Mouse (Mus musculus): ENCODE data around the gene Pde2a.

The Pde2a gene

DNA sequence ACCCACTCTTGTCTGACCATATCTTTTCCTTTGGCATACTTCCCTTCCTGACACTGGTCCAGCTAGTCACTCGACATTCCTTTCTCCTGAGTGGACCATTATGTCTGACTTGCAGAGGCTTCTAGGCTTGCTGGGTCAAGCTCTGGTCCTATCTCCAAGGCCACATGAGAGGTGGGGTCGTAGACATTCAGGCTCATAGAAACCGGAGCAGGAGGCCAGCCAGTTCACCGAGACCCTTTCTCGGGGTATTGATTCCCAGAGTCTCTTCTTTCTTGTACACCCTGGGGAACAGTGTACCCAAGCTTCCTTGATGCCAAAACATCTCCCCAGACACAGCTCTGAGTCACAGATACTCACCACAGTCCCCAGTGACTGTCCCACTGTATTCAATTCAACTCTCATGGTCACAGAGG lies 52.9 kb downstream of the Pde2a start:
- no peak for DNase-seq (ENCODE audit: low spot score)

DNA sequence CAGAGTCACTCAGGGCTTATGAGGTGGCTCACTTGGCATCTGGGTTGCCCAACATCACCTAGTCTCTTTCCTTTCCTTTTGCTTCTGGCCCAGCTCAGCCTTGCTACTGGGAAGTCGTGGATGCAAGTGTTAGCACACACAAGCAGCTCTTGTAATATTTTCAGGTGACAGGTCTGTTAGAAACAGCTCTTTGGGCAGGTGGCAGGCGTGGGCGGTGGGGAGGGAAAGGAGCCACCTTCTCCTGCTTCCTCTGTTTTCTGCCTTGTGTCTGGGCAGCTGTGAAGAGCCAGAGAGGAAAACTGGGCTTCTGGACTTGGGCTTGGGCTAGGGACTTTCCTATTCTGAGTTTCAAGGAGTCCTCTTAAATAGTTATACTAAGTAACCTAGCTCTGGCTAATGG lies 54.5 kb downstream of the Pde2a start:
- no peak for DNase-seq (ENCODE audit: low spot score)

DNA sequence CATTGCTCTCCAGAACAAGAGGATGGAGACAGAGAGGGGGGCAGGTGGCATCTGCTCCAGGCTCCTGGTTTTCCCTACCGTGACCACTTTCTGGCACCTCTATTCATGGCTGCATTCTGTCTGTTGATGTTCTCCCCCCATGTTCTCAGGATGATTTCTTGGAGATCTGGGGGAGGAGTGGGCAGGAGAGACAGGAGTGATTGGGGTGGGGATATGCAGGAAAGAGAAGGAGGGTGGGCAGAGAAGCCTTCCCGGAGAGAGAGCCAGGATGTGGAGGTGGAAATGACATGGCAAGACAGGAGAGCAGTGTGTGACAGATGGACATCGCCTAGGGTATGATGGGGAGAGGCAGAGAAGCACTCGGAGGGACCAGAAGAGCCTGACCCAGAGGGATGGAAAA lies 55.0 kb downstream of the Pde2a start:
- DNase-seq (ENCODE audit: low spot score): no peak

DNA sequence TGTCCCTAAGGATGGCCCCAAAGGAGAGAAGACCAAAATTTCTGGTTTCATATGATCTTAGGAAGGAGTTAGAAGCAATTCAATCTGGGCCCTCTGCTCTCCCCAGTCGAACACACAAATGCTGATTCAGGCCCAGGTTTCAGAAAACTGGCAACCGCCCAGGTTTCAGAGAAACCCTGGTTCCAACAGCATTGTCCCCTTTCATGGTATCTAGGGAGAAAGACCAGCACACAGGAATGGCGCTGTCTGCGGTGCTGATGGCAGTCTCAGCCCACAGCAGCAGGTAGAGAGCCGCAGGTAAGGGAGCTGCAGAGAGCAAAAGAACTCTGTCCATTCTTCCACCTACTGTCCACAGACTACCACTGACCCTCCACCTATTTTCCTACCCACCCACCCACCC lies 55.7 kb downstream of the Pde2a start:
- DNase-seq (ENCODE audit: low spot score): no peak

DNA sequence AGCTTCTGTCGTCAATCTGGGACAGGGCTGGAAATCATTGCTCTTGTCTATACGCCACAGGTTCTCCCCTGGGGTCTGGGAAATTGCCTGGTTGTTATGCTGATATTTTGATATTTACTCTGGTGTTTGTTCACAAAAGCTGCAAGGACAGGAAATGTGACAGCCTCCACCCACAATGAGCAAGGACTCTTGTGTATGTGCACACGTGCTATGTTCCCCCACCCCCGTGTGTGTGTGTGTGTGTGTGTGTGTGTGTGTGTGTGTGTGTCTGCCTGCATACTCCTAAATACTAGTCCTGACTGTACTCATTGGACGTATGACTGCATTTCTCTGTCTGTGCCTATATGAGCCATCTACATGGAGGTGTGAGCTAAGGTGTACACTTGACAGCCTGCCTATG lies 56.6 kb downstream of the Pde2a start:
- no peak for DNase-seq (ENCODE audit: low spot score)

DNA sequence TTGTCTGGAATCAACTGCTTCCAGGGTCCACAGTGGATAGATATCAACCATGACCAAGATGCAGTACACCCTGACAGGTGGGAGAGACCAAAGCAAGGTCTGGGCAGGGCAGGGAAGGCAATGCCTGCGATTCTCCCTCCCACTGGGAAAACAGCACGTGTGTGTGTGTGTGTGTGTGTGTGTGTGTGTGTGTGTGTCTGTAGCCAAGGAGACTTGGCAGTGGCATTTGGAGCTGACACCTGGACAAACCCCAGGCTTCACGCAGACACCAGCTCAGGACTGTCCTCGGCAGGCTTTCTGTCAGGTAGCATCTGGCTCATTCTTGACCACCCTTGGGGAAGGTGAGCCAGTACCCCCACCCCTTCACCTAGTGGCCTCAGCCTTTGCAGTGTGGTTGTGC lies 58.4 kb downstream of the Pde2a start:
- no peak for DNase-seq (ENCODE audit: low spot score)

DNA sequence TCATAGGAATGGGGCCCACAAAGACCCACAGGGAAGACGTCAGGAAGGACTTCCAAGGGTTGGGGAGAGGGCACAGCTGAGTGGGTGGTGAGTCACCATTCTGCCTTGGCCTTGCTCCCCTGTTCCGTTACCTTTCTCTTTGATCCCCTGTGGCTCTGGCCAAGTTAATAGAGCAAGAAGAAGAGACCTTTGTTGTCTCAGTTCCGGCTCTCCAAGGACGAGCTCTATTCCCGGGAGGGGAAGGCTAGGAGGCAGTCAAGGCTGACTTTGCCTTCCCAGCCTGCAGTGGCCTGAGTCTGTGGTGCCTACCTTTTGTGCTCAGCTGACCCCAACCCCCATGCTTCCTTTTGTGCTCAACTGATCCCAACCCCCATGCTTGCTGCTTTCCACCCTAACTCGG lies 59.2 kb downstream of the Pde2a start:
- no peak for DNase-seq (ENCODE audit: low spot score)

DNA sequence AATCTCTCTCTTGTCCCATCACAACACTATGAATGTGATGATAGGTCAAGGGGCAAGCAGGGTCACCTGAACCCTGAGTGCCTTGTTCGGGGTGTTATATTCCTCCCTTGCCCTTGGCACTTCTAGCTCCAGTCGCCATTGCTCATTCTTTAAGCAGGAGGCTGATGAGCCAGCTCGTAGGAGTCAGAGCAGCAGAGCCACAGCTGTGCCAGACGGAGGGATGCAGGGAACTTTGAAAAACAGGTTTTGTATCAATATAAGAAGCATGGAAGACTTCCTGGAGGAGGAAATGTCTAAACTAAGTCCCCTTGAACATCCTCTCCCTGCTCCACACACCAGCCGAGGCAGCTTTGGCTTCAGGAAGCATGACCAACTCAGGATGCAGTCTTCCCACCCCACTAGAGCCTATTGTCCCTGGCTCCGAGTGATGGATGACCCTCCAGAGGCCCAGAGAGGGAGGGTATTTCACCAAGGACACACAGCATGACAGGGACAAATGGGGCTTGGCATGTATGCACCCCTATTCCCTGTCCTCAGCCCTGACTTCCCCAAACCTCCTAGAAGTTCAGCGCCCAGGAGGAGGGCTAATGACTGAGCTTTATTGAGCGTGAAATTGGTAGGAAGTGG lies 60.5 kb downstream of the Pde2a start:
- no peak for DNase-seq (ENCODE audit: low spot score)

DNA sequence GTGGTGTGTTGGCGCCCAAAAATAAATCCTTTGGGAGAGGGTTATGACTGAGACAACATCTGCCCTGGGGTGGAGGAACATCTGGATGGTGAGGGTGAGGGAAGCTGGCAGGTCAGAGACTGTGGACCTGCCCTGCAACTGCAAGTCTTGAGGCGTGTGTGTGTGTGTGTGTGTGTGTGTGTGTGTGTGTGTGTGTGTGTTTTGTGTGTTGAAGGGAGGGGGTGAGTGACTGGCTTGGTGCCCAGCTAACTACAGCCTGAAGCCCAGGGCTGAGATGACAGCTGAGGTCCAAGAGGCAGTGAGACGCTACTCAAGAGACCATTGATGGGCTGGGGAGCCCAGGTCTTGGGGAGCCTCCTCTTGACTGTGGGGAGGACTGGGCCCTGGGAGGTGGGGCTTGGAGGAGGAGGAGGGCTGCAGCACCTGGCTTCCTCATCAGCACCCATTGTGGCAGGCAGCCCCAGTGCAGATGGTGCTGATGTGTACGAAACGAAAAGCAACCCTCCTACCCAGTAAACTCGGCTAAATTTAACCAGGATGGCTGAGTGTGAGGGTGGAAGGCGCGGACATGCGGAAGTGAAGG lies 61.1 kb downstream of the Pde2a start:
- DNase-seq (ENCODE audit: low spot score): no peak

DNA sequence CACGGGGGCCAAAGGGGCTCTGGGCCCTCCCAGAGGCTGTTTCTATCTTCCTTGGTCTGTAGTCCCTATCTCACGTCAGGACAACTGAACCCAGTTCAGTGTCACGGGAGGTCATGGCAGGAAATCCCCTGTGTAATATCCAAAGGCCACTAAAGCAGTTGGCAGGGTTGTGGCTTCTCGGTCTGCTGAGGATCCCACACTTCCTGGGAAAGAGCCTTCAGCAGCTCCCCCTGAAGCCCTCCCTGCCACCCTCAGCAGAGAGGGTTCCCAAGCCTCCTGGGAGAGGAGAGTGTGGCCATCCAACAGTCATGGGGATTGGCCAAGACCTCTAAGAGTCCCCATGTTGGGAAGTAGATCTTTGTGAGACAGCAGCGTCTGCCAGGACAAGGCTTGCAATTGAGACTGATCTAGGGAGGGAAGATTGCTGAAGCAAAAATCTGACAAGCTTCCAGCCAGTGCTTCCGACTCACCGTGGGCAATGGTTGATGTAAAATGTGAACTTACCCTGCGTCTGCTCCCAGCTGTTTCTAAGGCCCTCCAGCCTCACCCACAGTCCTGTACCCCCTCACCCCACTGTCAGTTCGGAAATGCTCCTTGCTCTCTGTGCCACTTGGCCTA lies 62.1 kb downstream of the Pde2a start:
- DNase-seq (ENCODE audit: low spot score): no peak

DNA sequence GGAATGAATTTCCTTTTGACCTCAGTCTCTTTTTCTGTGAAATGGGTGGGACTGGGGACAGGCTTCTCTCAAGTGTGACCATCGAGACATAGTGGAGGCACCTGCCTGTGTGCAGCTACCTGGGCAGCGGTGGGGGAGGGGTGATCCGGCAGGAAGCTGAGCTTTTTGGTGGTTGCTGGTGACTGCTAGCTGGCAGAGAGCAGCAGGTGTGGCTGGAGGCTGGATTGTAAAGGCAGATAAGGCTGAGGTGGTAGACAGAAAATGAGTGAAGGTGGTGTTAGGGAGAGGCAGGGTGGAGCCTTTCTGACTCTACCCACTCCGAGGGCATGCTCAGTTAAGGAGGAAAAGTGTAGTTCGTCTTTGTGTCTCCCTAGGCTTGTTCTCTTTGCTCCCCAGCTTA lies 65.6 kb downstream of the Pde2a start:
- no peak for DNase-seq (ENCODE audit: low spot score)

DNA sequence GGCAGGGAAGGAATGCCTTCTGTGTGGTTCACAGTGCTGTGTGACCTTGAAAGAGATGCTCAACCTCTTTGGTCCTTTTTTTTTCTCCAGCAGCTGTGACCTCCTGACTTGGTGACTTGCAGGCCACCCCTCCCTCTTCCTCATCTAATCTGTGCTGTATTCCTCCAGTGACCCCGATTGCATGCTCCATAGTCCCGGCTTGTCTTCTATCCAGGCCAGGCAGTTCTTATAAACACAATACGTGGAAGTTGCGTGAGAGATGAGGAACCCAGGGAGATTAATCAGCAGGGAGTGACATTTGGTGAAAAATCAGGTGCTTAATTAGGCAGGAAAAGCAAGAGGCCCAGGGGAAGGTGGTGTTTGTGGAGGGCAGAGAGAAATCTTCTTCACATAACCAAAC lies 69.5 kb downstream of the Pde2a start:
- DNase-seq (ENCODE audit: low spot score): no peak

DNA sequence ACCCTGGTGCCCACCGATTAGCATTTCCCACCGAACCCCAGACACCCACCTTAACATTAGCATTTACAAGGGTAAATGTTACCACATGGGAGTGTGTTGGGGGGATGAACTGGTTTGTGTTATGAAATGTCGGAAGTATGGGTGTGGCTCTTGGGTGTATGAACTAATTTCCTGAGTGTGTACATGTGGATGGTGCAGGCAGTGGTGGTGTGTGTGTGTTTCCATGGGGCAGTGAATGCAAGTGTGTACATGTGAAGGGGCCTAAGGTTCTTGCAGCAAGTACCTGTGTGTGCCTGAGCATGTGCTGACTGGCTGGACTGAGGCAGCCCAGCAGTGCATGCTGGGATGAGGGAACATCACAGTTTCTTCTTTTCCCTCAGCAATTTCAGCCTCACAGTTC lies 76.9 kb downstream of the Pde2a start:
- no peak for DNase-seq (ENCODE audit: low spot score)

DNA sequence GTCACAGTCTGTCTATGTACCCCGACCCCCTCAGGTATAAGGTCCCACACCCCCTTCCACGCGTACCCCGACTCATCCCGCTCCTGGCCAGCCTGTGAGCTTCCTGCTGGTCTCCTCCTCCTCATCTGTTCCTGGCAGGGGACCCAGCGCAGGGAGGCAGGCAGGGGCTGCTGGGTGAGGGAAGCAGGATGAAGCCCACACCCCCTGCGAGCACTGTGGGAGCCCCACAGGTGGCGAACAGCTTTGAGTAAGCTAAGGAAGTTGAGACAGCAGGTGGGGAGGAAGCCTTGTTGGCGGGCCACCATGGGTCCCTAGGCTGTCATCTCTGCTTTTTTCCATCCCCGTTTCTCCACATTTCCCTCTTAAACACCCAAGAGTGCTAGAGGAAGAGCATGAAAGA lies 77.8 kb downstream of the Pde2a start:
- DNase-seq (ENCODE audit: low spot score): no peak

DNA sequence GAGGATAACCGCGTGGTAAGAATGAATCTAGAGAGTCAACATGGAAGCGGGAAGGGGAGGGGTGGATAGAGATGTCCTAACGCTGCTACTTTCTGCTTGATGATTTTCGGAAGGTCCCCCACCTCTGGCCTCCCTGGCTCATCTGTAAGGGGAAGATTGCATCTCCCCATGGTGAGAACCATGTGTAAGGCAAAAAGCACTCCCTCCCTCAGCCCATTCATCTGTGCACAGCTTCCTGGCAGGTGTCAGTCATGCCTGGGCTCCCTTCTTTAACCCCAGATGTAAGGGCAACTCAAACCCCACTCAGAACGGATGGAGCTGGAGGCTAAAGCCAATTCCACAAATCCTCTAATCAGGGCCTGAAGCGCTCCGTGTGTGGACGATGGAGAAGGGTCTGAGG lies 78.2 kb downstream of the Pde2a start:
- DNase-seq (ENCODE audit: low spot score): no peak

DNA sequence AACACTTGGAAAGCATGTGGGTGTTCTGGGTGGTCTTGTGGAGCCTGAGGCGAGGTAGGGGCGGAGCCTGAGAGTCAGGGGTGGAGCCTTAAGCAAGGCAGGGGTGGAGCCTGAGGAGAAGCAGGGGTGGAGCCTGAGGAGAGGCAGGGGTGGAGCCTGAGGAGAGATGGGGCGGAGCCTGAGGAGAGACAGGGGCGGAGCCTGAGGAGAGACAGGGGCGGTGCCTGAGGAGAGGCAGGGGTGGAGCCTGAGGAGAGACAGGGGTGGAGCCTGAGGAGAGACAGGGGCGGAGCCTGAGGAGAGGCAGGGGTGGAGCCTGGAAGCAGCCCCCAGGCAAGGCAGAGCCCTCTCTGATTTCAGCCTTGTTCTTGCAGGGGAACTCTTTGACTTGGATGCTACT lies 79.7 kb downstream of the Pde2a start:
- DNase-seq (ENCODE audit: low spot score): no peak

DNA sequence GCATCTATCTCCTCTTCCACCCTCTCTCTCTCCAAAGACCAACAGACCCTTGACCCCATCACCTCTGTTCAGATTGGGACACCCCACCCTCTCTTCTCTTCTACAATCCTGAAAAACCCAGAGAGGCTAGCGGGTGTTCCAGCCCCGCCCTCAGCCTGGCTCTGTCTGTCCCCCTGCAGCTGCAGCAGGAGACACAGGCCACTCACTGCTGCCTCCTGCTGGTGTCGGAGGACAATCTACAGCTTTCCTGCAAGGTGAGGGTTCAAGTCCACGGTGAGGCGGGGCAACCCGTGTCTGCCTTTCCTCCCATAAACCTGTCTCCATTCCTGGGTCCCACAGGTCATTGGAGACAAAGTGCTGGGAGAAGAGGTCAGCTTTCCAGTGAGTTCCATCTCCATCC lies 80.2 kb downstream of the Pde2a start:
- DNase-seq (ENCODE audit: low spot score): no peak

DNA sequence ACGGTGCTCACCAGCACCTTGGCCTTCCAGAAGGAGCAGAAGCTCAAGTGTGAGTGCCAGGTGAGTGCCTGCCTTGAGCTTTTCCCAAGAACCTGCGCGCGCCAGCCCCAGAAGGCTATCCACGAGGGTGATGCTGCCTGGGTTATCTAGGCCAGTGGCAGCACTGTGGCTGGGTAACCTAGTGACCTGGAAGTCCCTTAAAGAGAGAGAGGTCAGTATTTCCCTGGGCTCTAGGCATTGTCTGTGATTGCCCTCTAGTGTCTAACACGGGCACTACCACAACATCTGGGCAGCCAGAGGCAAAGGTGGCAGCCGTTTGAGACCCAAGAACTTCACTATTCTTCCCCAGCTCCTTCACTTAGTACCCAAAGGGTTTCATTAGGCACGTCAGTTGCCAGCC lies 81.9 kb downstream of the Pde2a start:
- DNase-seq (ENCODE audit: low spot score): peak; percentile 15

DNA sequence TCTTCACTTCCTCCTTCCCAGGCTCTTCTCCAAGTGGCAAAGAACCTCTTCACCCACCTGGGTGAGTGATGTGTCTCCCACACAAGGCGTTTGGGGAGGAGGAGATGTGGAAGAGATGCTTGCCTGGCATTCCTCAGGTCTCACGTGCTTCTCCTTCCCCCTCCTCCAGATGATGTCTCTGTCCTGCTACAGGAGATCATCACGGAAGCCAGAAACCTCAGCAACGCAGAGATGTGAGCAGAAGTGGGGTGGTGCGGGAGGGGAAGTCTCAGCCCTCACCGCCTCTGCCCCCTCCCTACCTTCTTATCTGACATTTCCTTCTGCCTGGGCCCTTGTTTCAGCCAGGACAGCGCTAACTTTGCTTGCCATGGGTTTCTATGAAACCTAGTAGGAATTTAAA lies 82.3 kb downstream of the Pde2a start:
- DNase-seq (ENCODE audit: low spot score): no peak

DNA sequence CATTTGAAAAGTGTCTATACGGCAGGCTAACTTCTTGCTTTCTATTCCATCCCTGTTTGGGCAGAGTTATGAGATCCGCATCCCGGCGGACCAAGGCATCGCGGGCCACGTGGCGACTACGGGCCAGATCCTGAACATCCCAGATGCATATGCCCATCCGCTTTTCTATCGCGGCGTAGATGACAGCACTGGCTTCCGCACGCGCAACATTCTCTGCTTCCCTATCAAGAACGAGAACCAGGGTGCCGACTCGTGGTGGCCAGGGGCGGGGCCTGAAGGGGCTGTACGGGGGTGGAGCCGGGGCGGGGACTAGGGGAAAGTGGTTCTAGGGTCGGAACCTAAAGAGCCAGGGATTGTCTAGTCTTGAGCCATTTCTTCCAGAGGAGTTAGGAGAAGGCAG lies 83.0 kb downstream of the Pde2a start:
- DNase-seq (ENCODE audit: low spot score): no peak

DNA sequence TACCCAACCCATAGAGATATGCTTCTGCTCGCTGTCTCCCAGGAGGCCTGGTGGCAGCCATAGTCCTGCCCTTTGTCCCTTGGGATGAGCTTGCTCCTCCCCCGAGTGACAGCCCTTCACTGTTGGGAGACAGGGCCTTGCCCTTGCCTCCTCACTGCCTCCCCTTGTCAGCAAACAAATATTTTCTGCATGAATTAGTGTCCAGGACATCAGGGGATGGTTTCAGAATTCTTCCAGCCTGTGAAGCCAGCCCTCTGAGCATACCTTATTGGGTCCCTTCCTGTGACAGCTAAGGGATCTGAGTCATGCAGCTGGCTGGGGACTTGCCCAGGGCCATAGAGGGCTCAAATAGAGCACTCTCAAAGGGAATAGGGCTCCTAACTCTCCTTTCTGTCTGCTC lies 87.7 kb downstream of the Pde2a start:
- DNase-seq (ENCODE audit: low spot score): no peak

DNA sequence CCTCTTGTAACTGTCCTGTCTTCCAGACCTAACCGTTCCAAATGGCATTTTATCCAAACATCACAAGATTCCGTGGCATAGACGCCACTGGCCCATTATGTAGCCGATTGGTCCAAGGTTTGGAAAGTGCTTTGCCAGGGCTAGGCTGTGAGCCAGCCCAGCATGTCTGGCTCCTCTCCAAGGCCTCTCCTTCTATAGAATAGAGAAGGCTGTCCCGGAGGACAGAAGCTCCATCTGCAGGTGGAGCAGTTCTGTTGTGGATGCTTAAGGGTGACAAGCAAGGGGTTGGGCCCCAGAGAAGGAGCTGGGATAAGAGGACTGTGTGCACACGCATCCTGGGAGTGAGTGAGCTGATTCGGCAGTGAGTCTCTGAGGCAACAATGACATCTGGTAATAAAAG lies 92.2 kb downstream of the Pde2a start:
- DNase-seq (ENCODE audit: low spot score): no peak

DNA sequence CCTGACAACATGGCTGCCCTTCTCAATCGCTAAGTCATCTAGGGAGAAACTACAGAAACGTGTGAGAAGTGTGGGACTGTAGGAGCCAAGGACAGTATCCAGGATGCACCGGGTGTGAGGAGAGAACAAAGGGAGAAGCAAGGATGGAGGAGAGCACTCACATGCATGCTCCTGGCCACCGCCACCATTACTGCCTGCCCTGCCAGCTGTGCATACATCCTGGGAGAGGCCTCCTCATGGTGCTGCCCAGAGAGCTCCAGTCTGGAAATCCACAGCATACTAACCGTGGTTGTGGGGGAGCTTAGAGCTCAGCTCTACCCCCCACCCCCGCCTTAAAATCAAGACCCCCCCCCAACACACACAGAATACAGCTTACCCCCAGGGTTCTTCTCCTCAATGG lies 93.3 kb downstream of the Pde2a start:
- no peak for DNase-seq (ENCODE audit: low spot score)

DNA sequence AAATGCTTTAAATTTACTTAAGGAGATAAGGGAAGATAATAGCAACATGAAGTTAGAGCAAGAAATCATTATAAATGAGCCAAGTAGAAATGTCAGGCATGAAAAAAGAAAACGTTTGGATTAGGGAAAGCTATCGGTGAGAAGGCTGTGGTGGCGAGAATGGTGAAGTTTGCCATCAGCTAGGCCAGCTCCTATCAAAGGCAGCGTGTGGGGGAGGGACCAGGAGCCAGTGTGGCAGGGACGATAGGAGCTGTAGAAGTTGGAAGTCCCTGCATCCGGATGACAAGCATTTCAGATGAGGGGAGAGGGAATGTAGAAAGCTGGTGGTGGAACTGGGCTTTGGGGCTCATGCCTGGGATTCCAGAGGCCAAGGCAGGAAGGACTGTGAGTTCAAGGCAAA lies 93.8 kb downstream of the Pde2a start:
- DNase-seq (ENCODE audit: low spot score): no peak

All from ovary, adult 18-20 months (tissue).